Mouse (Mus musculus): Measurements from ENCODE around the gene Kdelr3.

Kdelr3 gene

DNA sequence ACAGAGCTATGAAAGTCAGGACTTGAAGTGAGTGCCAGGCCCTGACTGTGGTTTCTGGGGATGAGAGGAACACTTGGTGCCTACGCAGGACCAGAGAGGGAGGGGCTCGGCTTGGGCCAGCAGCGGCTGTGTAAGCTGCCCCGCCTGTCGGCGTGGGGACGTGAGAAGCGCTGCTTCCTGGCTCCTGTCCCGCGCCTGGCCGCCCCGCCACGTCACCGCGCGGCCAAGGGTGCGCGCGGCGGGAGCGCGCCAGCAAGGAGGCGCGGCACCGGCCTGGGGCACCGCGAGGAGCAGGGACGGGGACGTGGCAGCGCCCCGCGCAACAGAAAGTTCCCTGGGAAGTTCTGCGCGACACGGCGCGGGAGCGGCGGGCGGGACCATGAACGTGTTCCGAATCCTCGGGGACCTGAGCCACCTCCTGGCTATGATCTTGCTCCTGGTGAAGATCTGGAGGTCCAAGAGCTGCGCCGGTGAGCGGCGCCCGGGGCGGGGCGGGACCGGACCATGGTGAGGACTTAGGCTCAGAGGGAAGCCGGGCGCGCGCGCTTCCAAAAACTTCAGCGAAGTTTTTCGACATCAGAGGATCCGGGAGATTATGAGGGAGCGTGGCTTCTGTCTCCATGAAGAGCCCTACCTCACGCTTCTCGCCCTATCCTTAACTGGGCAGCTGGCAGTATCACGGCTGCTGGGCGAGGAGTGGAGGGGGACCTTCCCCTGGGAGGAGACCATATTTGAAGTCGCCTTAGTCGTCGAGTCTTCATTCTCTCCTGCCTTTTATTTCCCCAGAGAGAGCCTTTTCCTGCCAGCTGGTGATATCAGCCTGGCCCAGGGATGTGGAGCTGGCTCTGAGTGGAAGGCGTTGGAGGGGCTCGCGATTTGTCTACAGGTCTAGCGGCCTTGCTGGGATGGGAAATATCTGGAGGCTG lies at the start of gene Kdelr3:
TSS of gene Kdelr3 (plus strand) at position 241 of the 926 bp plus-strand sequence.
- peak in 1 of 2 experiments; percentile 46 for DNase-seq (ENCODE audit: low spot score in 2 of 2)

DNA sequence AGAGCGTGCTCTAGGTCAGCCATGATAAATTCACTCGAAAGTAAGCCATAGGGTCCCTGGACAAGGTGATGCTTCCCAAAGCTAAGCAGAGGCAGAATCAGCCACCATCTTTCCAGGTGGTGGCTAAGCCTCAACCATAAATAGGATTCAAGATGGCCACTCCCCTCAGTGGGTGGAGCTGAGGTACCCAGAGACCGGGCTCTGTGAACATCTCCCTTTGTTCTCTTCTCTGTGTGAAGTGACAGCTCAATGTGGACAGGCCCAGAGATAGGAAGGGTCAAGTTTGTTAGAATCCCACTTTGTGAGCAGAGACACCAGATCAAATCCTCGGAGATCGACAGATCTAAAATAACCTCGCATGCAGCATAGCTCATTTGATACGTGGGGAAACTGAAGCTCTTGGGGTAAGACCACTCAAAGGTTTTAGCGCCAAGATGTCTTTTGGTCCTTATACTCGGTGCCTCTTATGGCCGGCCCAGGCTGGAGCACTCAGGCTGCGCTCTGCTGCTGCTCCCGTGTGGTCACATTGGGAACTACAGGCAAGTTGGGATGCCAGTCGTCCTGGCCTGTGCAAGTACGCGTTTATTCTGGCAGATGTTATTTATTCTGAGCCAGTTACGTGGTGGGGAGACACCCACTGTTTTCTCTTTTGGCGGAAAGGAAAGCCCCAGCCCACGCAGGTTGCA lies 49.5 kb upstream of the Kdelr3 start:
- peak; percentile 81 to 90 for DNase-seq (ENCODE audit: low spot score in 2 of 2)

DNA sequence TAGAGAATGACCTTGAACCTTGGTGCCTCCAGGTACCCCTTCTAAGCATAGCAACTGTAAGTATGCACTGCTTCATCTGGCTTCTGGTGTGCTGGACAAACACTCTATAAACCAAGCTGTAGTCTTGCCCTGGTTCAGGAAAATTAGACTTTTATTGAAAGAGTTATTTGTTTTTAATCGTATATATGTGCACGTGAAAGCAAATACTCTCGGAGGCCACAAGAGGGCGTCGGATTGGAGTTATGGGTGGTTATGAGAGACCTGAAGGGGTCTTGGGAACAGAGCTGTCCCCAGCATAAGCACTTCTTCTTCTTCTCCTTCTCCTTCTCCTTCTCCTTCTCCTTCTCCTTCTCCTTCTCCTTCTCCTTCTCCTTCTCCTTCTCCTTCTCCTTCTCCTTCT lies 46.6 kb upstream of the Kdelr3 start:
- DNase-seq (ENCODE audit: low spot score in 2 of 2) = no peak

DNA sequence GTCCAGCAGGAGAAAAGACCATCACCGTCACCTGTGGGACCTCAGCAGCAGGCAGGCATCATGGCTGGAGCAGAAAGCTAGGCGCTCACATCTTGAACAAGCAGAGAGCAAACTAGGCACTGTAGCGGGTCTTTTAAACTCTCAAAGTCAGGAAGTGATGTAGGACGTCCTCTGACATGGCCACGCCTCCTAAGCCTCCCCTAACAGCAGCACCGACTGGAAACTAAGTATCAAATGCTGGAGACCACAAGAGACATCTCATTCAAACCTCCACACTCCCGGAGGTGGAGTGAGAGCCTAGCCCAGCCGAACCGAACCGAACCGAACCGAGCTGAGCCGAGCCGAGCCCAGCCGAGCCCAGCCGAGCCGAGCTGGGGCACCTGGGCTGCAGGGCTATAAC lies 45.6 kb upstream of the Kdelr3 start:
- no peak for DNase-seq (ENCODE audit: low spot score in 2 of 2)

DNA sequence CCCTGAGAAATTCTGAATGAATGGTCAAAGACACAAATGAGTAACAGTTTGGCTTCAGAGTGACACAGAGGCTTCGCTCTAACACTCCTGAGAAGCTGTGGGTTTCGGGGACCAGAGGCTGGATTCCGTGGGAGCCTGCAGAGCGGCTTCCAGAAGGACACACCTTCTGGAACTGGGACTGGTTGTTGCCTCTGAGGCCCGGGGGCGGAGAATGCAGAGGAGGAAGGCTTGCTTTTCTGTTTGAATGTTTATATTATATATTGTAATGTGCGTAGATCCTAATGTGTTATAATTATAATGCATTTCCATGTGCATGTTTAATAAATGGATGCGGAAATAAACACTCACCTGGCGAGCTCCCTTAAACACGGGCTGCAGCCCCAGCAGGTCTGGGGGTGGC lies 45.1 kb upstream of the Kdelr3 start:
- no peak for DNase-seq (ENCODE audit: low spot score in 2 of 2)

DNA sequence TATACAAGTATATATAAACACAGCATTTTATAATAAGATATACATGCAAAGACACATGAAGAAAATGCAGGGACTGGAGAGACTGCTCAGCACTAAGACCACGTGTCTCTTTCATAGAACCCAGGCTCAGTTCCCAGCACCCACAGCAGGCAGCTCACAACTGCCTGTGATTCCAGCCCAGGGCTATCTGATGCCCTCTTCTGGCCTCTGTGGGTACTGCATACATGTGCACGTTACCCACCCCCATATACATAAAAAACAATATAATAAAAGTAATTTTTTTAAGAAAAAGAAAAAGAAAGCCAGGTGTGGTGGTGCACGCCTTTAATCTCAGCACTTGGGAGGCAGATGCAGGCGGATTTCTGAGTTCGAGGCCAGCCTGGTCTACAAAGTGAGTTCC lies 43.2 kb upstream of the Kdelr3 start:
- DNase-seq (ENCODE audit: low spot score in 2 of 2) = no peak

DNA sequence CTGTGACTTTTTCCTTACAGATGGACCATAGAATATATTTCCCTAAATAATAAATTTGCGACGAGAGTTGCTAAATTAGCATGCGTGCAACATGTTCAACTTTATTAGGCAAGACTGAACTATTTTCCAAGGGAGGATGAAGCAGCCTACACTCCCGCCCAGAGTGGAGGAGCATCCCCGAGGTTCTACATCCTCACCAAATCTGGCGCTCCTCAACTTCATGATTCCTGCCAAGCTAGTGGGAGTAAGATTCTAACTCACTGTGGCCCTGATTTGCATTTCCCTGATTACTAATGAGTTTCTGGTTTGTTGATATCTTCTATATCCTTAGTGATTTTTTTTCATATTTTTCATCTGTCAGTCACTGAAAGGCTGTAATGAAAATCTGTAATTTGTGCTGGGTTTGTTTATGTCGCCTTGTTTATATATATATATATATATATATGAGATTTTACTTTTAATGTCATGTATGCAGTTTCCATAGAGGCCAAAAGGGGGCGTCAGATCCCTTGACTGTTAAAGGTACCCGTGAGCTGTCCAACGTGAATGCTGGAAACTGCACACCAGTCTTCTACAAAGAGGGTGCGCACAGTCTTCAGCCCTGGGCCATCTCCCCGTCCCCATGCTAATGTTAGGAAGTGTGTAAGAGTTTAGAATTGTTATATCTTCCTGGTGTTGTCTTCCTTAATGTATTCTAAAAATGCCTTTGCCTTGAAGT lies 42.4 kb upstream of the Kdelr3 start:
- DNase-seq (ENCODE audit: low spot score in 2 of 2) = no peak

DNA sequence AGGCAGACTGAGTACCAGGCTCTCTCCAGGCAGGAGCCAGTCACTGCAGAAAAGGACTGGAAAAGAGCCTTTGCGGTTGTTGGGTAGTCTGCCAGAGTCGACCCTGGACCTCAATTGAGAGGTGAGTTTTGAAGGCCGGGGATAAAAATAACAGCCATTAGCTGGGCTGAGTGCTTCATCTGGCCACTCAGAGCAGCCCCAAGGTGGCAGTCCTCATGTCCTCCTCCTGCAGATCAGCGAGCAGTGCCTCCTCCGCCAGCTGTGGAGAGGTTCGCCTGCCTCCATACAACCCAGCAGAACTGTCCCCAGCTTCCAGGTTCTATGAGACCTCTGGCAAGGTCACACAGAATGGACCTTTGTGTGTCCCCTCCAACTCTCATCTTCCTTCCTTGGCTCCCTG lies 39.0 kb upstream of the Kdelr3 start:
- DNase-seq (ENCODE audit: low spot score in 2 of 2) = no peak

DNA sequence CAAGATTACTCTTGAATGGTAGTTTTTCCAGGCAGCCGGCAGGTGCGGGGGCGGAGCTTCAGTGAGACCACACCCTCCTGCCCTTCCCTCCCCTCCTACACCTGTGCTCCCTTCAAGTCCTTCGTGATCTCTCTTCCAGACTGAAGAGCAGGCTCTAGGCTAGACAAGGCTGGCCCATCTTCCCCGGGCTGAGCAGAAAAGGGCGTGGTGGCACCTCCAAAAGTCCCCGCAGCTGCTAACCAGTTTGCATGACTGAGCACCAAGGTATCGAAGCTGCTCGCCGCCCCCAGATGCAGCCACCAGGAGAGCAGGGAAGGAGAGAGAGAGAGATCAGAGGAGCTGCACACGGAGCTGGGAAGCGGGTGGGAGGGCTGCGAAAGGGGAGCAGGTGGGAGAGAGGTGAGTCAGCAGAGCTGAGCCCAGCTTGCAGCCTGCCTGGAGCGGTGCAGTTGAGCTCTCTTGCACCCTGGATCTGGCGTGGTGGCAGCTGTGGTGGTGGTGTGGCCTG lies 35.0 kb upstream of the Kdelr3 start:
- no peak for DNase-seq (ENCODE audit: low spot score in 2 of 2)

DNA sequence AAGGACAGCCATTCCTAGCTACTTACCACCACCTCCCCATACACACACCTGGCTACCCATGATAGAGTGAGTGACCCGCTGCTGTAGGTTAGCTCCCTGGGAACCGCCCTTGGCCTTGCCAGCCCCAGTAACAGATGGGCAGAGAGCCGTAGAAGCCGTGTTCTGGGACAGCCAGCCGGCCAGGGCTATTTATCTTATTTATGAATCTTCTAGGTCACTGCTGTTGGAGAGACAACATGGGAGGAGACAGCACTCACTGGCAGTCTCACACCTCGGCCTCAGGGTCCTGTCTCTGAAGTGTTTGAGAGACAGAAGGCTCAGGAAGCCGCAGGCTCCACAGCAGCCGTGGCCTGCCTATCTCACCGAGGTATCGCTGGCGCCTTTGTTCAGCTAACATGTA lies 26.7 kb upstream of the Kdelr3 start:
- no peak for DNase-seq (ENCODE audit: low spot score in 2 of 2)

DNA sequence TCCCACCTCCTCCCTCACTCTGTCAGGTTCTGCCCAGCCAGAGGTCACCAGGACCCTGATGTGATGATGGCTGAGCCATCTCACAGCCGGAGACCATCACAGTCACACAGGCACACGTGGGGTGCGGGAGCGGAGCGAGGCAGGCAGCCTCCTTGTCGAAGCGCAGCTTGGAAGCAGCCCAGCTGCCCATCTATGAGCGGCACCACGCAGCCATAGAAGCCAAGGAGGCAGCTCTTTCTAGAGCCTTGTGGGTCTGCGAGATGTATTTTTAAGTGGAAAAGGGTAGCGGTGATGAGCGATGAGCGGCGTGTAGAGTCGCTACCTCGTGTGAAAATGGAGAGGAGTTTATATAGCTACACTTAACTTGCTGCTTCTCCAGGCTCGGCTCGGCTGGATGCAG lies 22.7 kb upstream of the Kdelr3 start:
- DNase-seq (ENCODE audit: low spot score in 2 of 2) = no peak

DNA sequence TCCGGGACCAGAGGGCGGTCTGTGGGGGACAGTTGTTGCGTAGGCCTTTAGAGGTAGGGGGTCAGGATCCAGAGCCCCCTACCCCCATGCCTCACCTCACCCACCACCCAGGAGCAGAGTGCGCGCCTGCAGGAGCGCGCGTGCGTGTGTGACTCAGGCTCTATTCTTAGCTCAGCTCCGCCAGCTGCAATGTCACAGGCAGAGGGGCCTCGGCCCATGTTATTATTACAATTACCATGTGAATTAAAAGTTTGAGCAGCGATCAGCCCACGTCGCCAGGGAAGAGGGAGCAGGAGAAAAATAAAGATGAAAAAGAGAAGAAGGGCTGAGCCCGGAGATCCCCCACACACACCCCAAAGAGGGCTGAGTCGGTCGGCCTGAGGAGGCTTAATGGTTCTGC lies 16.1 kb upstream of the Kdelr3 start:
- no peak for DNase-seq (ENCODE audit: low spot score in 2 of 2)

DNA sequence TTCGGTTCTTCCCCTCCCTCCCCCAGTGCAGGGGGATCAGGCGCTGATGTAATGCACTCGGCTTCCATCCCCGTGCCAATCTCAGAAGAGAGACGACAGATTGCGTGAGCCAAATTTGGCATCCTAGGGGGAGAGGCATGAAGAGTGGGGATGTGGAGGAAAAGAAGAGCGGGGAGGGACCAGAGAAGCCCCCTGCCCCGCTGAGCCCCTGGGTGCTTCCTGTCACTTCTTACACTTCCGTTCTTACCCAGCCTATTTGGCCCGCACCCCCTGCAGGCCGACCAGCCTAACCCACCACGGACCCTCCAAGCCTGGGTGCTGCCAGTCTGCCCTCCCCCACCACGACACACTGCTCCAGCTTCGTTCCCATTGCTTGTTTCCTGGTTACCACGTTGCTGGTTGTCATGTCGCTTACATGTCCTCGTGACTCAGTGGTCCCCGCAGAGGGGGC lies 13.3 kb upstream of the Kdelr3 start:
- DNase-seq (ENCODE audit: low spot score in 2 of 2) = no peak

DNA sequence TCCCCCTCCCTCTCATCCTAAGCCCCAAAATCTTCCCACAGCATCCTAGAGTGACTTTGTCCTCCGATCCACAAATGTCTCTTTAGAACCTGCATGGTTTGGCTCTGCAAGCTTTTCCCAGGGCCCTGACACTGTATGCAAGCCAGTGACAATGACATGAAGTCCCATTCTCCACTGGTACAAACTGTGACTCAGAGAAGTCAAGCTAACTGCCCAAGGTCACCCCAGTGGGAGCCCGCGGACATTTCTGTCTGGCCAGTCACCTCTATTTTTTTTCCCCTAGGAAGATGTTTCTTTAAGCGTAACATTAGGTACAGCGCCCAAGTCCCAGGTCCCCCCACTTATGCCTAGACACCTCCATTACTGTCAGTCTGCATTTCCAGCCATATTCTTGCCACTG lies 12.8 kb upstream of the Kdelr3 start:
- DNase-seq (ENCODE audit: low spot score in 2 of 2) = no peak

DNA sequence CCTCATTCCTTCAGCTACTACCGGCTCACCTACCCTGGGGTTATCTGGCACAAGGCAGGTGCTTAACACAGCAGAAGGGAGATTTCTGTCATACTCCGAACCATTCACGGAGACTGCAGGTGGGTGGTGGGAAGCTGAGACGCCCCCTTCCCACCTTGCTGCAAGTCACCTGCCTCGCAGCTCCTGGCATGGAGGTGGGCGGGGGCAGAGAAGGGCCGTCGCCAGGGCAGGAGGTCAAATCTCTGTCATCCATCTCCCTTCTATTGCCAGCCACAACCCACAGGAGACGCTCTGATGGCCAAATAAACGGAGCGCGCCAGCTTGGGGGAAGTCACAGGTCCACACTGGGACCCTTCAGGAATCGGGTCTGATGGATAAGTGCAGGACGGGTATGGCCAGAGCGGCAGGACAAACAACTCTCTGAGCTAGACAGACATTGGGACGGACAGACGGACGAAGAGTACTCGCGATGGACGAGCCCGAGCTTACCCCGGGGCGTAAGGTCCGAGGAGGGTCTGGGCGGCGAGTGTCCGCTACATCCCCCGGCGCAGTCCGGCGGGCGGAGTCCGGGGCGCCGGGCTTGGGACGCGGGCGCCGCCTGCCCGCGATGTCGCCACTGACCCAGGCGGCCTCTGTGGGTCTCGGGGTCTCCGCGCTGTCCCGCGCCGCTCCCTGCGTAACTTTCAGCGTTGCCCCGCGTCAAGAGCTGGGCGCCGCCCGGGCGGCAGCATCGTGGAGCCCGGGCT lies 11.3 kb upstream of the Kdelr3 start, which contains the start of gene Kcnj4:
TSS of gene Kcnj4 (minus strand) at position 535 of the 746 bp plus-strand sequence.
- no peak for DNase-seq (ENCODE audit: low spot score in 2 of 2)

DNA sequence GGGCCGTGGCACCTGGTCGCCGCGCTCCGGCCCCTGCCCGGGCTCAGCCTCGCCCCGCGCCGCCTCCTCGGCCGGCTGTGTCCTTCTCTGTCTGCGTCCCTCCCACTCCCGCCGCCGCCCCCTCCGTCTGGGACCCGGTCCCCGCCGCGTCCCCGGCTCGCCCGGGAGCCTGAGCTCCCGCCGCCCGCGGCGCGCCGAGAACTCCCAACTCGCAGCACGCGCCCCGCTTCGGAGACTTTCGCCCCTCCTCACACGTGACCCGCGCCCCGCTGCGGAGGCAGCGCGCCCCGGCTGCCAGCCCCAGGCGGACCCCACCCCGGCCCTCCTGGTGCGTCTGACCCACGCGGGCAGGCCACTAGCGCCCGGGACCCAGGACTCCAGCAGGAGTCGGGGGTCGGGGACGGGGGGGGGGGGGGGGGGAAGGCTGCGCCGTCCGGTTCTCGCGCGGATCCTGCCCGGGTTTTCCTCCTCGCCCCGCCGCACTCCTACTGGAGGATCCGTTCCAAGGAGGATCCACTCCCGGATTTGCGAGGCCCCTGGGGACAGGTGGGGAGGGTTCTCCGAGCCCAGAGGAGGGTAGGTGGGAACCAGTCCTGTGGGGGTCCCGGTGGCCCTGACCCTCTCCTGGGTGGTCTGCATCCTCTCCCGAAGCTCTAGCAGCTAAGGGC lies 10.5 kb upstream of the Kdelr3 start:
- peak; percentile 47 to 69 for DNase-seq (ENCODE audit: low spot score in 2 of 2)

DNA sequence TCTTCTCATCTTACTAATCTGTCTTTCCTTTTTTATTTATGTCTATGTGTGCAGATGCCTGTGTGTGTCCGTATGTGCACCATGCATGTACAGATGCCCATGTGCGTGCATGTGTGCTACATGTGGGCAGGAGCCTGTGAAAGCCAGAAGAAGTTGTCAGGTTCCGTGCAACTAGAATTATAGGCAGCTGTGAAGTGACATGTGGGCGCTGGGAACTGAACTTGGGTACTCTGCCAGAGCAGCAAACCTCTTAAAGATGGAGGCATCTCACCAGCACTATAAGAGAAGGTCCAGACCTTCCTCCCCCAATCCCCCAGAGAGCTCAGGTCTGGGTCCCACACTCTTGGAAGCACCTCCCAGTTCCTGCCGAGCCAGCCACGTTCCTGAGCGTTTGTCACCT lies 9.8 kb upstream of the Kdelr3 start:
- no peak for DNase-seq (ENCODE audit: low spot score in 2 of 2)

DNA sequence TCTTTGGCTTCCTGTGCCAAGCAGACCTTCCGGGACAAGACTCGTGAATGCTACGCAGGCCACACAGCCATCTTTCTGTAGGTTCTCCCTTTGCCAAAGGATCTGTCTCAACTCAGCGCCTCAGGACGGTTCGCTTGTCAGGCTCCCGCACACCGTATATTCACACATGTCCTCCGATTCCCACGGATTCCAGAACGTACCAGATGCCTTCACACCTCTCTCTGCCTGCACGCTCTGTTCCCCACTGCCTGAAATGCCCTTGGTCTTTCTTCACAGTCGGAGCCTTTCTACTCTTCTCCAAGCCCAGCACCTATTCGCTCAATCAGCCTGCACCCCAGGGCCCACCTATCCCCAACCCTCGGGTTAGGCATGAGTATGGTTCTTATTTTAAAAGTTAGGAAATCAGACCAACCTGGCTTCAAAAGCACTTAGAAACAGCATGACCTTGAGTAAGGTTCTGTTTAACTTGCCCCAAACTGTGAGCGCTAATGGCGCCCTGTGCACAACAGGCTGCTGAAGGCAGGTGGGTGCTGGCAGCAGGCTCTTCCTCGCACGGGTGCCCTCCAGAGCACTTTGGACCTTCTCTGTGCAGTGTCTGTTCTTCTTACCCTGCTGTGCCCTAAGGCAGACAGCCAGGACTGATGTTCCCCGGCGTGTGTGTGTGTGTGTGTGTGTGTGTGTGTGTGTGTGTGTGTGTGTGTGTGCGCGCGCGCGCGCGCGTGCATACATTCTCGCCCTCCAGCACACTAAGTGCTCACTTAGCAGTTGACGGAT lies 9.0 kb upstream of the Kdelr3 start:
- DNase-seq (ENCODE audit: low spot score in 2 of 2) = no peak

DNA sequence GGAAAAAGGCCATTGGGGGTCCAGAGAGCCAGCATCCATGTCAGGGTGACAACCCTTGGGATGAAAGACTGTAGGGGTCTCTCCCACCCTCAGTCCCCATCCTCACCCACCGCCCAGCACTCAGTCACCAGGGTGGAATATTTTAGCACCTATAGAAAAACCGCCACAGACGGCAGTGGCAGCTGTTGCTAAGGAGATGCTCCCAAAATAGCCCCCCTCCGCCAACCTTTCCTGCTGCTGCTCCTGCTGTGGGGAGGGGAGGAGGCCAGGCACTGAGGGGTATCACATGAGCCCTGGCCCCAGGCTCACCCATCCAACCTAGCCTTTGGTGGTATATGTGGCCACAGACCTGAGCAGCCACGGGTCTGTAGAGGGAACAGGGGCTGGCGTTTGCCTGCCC lies 6.2 kb upstream of the Kdelr3 start:
- no peak for DNase-seq (ENCODE audit: low spot score in 2 of 2)

DNA sequence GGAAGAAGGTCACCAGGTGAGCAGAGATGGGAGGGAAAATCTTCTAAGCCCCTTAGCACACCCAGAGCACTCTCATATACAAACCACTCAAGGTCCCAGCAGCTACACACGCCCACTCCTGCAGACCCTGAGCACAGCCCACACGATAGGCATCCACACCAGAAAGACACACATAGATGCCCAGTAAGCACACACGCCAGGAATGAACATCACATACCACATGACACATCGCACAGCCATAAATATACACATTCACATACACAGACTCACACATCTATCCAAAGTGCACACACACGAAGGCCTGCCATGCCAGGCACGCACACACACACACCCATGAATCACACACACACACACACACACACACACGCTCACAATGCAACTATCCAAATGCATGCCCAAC lies 5.8 kb upstream of the Kdelr3 start:
- no peak for DNase-seq (ENCODE audit: low spot score in 2 of 2)

Measured in cerebellum, postnatal 4 days (tissue).